Mouse (Mus musculus) c-Kit-positive CD71-positive TER-119-positive erythroid progenitor cells, embryonic 14.5 days (primary cell): Measurements from ENCODE around the gene Dysf.
"Not testable (repeated sequence)": the region's sequence is repeated elsewhere in the genome, so short reads cannot be mapped to it uniquely, and the experiment has no call there.

Experiments used
- DNase-seq: peaks from one replicate; pipeline ENCODE4 v3.0.0-alpha.2; 2013; ENCODE audit warnings: low spot score

Gene Dysf

GRCm38 (mm10) chr6:84008363-84009171 is at the start of gene Dysf:
Gene Dysf (plus strand): TSS chr6:84008590.
- DNase-seq, result no peak

DNA sequence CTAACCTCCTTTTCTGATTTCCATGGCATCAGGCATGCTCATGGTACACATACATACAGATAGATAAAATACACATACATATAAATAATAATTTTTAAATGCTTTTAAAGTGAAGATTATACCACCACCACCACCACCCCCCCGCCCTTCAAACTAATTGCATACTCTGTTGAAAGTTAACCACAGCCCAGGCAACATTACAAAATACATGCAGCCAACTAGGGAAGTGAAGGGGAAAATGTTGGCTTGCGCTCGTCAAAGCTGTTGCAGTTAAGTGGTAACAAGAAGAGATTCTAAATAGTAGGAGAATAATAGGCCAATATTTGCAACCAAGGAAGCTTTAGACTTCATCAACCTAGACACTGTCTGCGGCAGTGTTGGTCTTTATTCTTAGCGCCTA is 20.7 kb upstream of the Dysf start:
- DNase-seq, result no peak

DNA sequence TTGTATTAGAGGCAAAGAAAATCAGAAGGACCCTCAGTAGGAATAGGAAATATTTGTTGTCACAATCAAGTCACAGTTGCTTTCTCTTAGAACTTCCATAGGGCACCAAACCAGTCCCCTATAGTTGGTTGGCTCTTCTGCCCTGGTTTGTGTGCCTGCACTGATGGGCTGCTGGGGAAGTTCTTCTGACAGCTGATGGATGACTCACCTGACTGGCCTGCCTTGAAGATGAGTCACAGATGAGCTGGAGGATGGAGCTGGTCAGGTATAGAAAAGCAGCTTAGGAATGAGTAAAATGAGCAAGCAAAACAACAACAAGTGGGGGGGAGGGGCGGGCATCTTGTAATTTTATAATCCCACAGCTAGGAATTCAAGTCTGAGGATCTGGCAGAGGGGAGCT is 5.7 kb upstream of the Dysf start:
- DNase-seq, result no peak

- DNase-seq, result no peak
Observed at GRCm38 (mm10) chr6:84004295-84004694, 4.1 kb upstream of the Dysf start.

- no peak for DNase-seq
Observed at GRCm38 (mm10) chr6:84009172-84009872, 932 bp downstream of the Dysf start.

DNA sequence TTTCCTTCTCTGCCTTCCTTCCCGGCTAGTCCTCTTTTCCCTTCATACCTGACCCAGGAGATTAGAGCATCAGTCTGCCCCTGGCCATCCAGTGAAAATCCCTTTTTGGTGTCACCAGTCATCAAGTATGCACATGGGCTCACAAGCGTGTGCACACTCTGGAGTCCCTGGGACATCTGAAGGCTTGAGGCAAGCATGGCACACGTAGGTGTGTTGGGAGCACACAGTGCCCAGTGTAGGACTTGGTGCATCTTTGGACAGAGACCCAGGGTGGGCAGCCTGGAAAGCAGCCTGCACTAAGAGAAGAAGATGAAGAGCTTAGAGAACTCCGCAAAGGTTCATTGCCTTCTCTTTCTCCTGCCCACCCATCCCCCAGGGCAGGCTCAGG is 1.5 kb downstream of the Dysf start:
- DNase-seq, result no peak

DNA sequence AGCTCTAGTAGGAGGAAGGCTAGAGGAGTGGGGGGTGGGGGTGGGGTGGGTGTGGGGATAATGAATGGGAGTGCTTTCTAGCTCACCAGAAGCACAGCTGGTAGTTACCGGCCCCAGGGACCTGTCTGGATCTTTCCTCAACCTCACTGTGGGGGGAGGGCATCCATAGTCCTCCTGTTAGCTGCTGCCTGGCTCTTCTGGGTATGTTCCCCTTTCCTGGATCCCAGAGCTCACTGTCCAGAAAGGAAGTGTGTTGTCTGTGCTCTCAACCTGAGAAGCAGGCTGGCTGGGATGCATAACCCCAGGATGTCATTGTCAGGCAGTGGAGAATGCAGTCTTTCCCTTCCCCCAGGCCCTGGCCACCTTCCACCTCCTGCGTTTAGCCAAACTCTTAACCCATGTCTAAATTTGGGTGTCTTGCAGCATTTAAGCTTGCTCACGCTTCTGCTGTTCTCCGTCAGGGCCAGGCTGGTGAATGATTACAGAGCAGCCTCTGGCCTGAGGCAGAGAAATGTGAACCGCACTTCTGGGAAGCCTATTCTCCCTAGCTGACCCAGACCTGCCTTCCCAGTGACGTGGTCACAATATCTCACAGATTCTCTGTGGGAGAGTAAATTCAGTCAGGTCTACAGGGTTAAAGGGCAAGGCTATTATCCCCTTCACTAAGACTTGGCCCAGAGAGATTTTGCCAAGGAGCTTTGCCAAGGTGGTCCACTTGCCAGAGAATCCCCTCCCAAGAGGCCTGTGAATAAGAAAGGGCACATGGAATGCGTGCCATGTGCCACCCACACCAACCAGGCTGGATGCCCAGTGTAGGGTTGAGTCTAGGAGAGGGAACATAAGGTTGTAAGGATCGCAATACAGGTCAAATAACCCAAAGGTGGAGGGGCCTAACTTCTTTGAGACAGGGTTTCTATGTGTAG is 2.2 kb downstream of the Dysf start:
- DNase-seq, result no peak

- not testable (repeated sequence) for DNase-seq
Observed at GRCm38 (mm10) chr6:84014961-84015683, 6.7 kb downstream of the Dysf start.

DNA sequence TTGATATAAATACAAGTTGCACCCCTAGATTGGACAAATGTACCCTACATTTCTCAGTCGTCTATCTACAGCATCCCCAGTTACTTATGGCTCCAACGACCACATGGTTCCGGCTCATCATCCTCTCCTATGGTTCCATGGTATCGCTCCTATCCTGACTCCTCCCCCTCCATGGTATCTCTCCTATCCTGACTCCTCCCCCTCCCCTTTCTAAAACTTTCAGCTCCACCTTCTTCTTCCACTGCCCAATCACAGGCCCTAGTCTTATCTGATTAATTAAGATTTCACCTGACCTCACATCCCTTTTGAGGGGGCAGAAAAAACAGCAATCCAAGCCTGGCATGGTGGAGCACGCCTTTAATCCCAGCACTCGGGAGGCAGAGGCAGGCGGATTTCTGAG is 8.5 kb downstream of the Dysf start:
- DNase-seq, result no peak

- no peak for DNase-seq
Observed at GRCm38 (mm10) chr6:84017392-84017791, 9.0 kb downstream of the Dysf start.

DNA sequence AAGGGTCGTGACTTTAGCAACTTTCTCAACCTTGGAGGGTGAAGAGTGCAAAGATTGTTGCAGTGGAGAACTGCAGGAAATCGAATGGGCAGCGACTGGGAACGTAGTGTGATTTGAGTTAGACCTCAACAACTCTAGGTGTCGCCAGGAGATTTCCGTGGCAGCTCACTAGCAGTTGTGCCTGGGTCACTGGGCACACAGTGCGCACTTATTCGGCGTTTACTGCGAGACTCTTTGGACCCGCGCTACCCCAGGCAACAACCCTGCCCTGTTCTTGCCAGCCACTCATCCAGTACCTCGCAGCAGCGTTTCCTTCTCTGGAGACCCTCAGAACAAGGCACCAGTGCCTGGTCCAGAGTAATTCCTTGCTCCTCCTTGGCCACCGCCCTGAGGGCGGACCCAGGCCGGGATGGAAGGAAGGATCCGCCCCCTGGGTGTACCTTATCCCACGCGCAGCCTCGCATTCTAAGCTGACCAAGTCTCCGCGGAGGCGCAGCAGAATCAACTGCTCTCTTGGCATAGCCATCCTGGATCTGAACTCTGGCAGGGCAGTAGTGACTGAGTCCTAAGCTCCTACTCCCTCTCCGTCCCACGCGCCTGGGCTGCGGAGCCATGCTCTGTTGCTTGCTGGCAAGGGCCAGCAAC is 10.6 kb downstream of the Dysf start:
- DNase-seq, result no peak

DNA sequence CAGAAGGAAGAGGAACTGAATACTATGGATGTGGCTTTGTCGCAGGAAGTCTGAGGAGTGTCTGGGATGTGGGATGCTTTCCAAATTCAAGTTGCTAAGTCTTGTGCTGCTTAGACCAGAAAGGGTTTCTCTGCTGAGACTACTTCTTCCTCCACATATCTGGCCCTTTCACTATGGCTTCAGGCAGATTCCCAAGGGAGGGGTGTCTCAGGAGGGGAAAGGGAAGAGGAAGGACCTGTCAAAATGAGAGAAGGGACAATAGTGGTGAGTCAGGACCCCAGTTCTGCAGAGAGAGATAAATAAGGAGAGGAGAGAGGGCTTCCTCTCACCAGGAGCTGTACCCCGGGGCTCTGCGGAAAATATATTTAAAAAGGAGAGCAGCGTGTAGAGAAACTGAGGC is 11.6 kb downstream of the Dysf start:
- no peak for DNase-seq

GRCm38 (mm10) chr6:84021990-84022389 is 13.6 kb downstream of the Dysf start:
- no peak for DNase-seq

DNA sequence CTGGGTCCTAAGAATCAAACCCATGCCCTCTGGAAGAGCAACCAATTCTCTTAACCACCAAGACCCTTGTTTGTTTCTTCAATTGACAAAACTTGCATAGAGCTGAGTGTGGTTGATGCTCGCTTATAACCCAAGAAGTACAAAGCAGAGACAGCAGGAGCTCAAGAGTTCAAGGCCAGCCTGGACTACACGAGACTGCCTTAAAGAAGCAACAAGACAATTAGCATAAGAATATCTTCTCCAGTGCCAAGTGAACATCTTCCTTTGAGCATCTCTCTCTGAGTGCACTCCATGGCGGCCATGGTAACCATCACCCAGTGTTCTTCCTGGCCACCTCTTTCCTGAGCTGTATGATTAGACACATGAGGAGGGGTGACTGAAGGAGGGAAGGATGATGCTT is 17.2 kb downstream of the Dysf start:
- DNase-seq, result no peak

- DNase-seq, result no peak
Observed at GRCm38 (mm10) chr6:84028791-84029190, 20.4 kb downstream of the Dysf start.

GRCm38 (mm10) chr6:84029775-84030174 is 21.4 kb downstream of the Dysf start:
- no peak for DNase-seq

DNA sequence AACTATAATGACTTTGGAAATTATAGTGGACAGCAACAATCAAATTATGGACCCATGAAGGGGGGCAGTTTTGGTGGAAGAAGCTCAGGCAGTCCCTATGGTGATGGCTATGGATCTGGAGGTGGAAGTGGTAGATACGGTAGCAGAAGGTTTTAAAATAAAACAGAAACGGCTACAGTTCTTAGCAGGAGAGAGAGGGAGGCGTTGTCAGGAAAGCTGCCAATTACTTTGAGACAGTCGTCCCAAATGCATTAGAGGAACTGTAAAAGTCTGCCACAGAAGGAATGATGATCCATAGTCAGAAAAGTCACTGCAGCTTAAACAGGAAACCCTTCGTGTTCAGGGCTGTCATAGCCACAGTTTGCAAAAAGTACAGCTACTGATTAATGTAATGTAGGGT is 24.1 kb downstream of the Dysf start:
- not testable (repeated sequence) for DNase-seq

DNA sequence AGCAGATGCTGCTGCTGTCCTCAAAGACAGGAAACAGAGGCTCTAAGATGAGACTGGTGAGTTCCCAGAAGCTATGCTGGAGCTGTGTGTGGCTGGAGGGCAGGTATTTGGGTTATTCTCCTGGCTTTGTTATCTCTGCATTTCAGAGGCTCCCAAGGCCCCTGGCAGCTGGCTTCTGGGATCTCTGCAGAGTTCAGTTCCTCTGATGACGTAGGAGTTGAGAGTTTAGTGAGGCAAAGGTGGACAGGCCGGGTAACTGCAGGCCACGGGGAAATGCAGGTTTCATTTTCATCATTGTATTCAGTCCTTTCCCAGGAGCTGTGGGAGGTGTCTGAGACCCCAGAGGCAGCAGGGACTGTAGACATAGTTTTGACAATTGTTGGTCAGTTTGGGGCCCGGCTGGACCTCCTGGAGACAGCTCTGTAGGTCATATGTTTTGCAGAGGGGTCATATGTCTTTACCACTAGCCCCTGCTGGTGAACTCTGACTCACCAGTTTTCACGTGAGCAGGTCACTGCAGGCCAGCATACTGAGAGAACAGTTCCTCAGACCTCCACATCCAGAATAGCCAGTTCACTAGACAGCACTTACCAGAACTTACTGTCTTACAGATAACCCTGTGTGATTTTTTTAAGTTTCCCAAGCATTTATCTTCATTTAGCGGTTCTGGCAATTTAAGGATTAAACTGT is 35.0 kb downstream of the Dysf start:
- no peak for DNase-seq

GRCm38 (mm10) chr6:84044679-84045078 is 36.3 kb downstream of the Dysf start:
- no peak for DNase-seq

- DNase-seq, result no peak
Observed at GRCm38 (mm10) chr6:84048856-84049255, 40.5 kb downstream of the Dysf start.

DNA sequence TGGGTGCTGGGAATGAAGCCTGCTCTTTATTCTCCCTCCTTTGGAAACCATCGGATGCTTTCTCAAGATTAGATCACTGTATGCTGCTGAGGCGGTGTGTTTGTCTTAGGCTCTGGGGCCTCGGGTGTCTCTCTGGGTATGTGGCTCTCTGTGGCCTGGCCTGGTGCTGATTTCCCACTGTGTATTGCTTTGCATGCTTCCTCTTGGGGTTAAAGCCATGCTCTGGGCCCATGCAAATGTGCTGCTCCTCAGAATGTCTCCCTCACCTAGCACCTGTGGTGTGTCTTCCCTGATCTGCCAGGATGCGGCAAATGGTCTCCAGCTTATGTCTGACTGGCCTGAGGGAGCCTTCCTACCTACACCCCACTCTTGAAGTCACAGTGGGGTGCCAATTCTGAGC is 41.8 kb downstream of the Dysf start:
- no peak for DNase-seq
